Mouse (Mus musculus) brain, adult 2 months (tissue): ENCODE results near the gene Trim69.

ENCODE experiments used
- DNase-seq: peaks from one replicate; pipeline ENCODE4 v3.0.0; 2011; ENCODE audit warnings: low read depth, low spot score

The Trim69 gene

GRCm38 (mm10) chr2:122160680-122161079, at the start of gene Trim69:
Gene Trim69 (plus strand): TSS chr2:122160700.
- peak; percentile 87 for DNase-seq

GRCm38 (mm10) chr2:122116888-122117287, 43.6 kb upstream of the Trim69 start:
- no peak for DNase-seq

GRCm38 (mm10) chr2:122117961-122118958, 42.2 kb upstream of the Trim69 start, which contains the start of gene Spg11:
Gene Spg11 (minus strand): TSS chr2:122118386.
- peak; percentile 99 for DNase-seq

- no peak for DNase-seq
Measured at GRCm38 (mm10) chr2:122125680-122126572, 34.6 kb upstream of the Trim69 start.

DNA sequence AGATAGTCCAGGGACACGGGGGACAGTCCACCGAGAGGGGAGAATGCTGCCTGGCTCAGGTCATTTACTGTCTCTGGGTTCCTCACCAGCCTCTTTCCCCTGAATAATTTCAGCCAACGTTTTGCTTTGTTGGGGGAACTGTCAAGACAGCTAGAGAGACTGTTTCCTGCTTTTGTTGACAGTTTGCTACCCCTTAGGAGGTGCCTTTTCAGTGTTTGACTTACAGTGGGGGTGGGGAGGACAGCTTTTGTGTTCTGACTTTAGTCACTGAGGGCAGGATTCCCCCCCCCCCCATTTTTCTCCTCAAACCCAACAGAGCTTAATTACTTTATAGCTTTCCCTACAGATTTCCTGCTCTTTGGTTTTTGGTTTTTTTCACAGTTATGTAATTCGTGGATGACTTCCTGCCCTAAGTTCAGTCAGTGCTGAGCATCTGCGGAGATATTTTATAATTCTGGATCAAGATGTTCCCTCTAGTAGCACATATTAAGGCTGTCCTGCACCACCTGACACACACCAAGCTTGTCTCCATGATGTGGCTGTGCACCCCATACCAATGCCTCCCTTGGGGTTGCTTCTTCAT, 33.6 kb upstream of the Trim69 start:
- DNase-seq, result peak; percentile 8

- no peak for DNase-seq
Measured at GRCm38 (mm10) chr2:122127635-122128034, 32.9 kb upstream of the Trim69 start.

- no peak for DNase-seq
Measured at GRCm38 (mm10) chr2:122132078-122132477, 28.4 kb upstream of the Trim69 start.

- no peak for DNase-seq
Measured at GRCm38 (mm10) chr2:122132618-122133017, 27.9 kb upstream of the Trim69 start.

GRCm38 (mm10) chr2:122137839-122138465, 22.5 kb upstream of the Trim69 start:
- DNase-seq, result no peak

DNA sequence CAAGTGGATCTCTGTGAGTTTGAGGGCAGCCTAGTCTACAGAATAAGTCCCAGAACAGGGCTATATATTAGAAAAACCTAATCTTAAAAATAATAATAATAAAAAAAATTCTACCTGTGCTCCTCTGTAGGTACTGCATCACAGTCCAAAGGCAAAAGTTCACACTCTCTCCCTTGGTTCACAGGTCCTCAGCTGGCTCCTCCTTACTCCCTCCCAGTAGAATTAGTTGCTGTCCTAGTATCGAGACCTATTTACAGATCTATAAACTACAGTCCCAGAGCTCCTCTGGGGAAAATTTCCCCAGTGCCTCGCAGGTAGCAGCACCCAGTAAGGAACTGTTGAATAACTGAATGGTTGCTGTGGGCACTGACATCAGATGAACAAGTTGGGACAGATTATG, 19.7 kb upstream of the Trim69 start:
- DNase-seq, result no peak

DNA sequence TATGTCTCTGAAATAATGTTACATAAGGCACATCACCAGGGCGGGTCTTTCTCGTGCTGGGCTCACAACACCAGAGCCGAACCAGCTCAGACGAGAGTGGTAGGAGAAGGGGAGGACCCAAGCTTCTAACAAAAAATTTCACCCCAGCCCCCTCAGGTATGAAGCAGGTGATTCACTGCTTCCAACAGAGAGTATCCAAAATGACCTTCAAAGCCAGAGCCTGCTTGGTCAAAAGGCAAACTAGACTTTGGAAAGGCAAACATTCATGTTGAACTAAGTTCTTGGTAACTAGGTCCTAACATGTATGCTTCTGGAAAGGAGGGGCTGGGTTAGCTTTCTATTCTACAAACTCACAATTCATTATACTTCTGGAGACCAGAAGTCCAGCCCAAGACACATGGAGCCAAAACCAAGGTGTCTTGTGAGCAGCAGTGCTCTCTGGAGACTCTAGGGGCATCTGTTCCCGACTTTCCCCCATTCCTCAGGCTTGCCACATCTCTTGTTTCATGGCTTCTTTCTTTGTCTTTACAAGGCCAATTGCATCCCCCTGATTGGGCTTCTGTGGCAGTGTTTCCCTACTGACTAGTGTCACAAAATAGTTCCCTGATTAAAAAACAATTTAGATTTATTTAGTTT, 19.1 kb upstream of the Trim69 start:
- no peak for DNase-seq

- no peak for DNase-seq
Measured at GRCm38 (mm10) chr2:122143111-122143510, 17.4 kb upstream of the Trim69 start.

DNA sequence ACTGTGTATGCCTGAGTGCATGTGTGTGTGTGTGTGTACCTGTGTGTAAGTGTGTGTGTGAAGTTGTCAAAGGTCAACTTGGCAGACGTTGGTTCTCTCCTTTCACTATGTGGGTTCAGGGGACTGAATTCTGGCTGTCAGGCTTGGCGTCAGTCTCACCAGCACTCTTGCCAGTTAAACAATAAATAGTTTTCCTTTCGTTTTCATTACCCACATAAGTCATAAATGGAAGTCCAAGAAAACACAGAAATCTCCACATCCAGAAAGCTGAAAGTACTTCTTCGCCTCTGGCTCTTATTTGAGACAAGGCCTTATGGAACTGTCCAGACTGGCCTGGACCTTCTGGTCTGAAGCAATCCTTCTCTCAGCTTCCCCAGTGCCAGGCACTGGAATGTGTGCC, 14.7 kb upstream of the Trim69 start:
- DNase-seq, result no peak

DNA sequence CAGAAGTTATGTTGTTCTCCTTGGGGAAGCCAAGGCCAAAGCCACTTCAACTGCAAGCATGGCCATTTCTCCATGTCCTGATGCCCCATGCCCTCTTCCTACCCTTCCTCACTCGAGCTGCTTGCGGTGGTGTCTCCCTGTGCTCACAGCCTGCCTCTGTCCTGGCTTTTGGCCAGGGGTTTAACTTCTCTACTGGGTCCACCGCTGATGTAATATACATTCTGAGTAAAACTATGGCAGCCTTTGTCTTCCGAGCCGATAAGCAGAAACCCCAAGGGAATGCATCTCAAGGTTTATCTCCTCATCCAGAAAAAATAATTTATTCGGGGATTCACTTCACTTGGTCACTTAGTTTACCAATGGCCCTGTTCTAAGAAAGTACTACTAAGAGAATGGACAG, 13.8 kb upstream of the Trim69 start:
- DNase-seq, result no peak

- DNase-seq, result peak; percentile 97
Measured at GRCm38 (mm10) chr2:122147508-122148241, 12.8 kb upstream of the Trim69 start, which contains the start of gene B2m. Gene B2m (plus strand): TSS chr2:122147686.

- peak; percentile 51 for DNase-seq
Measured at GRCm38 (mm10) chr2:122148242-122148917, 12.1 kb upstream of the Trim69 start.

GRCm38 (mm10) chr2:122149316-122149715, 11.2 kb upstream of the Trim69 start:
- no peak for DNase-seq

GRCm38 (mm10) chr2:122149716-122150115, 10.8 kb upstream of the Trim69 start:
- DNase-seq, result no peak

- DNase-seq, result no peak
Measured at GRCm38 (mm10) chr2:122151221-122151620, 9.3 kb upstream of the Trim69 start.
